Mouse (Mus musculus): ENCODE results near the gene Fzr1.

DNA sequence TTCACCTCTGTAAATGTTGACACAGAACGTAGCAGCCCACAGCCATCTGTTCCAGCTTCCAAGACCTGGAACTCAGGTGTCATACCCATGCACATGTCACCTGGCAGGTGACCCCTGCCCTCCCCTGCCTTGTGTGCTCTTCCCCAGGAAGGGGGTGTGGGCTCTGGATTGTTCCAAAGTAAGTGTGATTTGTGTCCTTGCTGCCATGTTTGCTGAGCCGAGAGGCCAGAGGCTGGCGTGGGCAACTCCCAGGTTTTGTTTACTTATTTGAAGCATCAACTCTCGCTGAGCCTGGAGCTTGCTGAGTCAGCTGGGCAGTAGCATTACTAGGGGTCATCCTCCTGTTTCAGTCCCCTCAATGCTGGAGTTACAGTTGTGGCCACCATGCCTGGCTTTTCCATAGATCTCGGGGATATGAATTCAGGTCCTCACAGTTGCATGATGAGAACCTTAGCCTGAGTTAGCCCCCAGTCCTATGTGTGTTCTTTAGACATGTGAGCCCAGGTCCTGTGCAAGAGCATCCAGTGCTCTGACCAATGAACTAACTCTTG, 10.3 kb upstream of the Fzr1 start, which contains the start of gene Gm48552:
- no peak for TF ChIP-seq CTCF (conservative IDR thresholded peaks at IDR 0.05; ENCODE audit: low read length)
- no peak for TF ChIP-seq POU5F1 (IDR thresholded peaks at IDR 0.05; ENCODE audit: borderline replicate concordance, low read length)
- TF ChIP-seq NANOG (IDR thresholded peaks at IDR 0.05; ENCODE audit: borderline replicate concordance, low read length), result no peak
